Mouse (Mus musculus) forebrain, postnatal 0 days (tissue): Measurements from ENCODE around the gene 4930435E12Rik. TPM values are rescaled to one million over a fixed set of nuclear protein-coding genes. Genes with fewer than 3 reads are reported as not detected.

Experiments used
- ATAC-seq: fragments of 200-750 bp; cut with Nextera tagmentation; 2 replicates; pipeline ENCODE4 v1.8.0; 2017; ENCODE audit warnings: mild to moderate bottlenecking, moderate library complexity
- DNase-seq: peaks from one replicate; pipeline ENCODE4 v3.0.0-alpha.2; 2015
- H3K27ac ChIP-seq: fragments of 300-500 bp; sonication (generic); 2 replicates; pipeline ENCODE4 v1.5.1; 2014; ENCODE audit warnings: low read depth, mild to moderate bottlenecking, antibody characterized with exemption, low read length, moderate library complexity, mixed read lengths
- H3K27me3 ChIP-seq: fragments of 300-500 bp; sonication (generic); 2 replicates; pipeline ENCODE4 v1.6.1; 2014; ENCODE audit warnings: mild to moderate bottlenecking, low read length, mixed read lengths; ENCODE audit not compliant: insufficient read depth
- H3K36me3 ChIP-seq: fragments of 300-500 bp; sonication (generic); 2 replicates; pipeline ENCODE4 v1.6.1; 2014; ENCODE audit warnings: mild to moderate bottlenecking, moderate library complexity; ENCODE audit not compliant: insufficient read depth
- H3K4me1 ChIP-seq: fragments of 300-500 bp; sonication (generic); 2 replicates; pipeline ENCODE4 v1.6.1; 2014; ENCODE audit warnings: antibody characterized with exemption; ENCODE audit not compliant: insufficient read depth
- H3K4me2 ChIP-seq: fragments of 300-500 bp; sonication (generic); 2 replicates; pipeline ENCODE4 v1.6.1; 2014; ENCODE audit warnings: low read depth, mild to moderate bottlenecking, moderate library complexity
- H3K4me3 ChIP-seq: fragments of 300-500 bp; sonication (generic); 2 replicates; pipeline ENCODE4 v1.5.1; 2014; ENCODE audit warnings: low read depth, low read length, mixed read lengths
- H3K9ac ChIP-seq: fragments of 300-500 bp; sonication (generic); 2 replicates; pipeline ENCODE4 v1.6.1; 2014; ENCODE audit warnings: mild to moderate bottlenecking
- H3K9me3 ChIP-seq: fragments of 300-500 bp; sonication (generic); 2 replicates; pipeline ENCODE4 v1.6.1; 2016; ENCODE audit warnings: low read length
- CTCF ChIP-seq: sonication (generic); IDR thresholded peaks from 2 replicates; pipeline ENCODE4 v1.5.1; 2016; ENCODE audit warnings: antibody characterized with exemption, control low read depth, low read depth
- WGBS: fragments of 180-500 bp; shearing (Covaris S2); extraction: QIAGEN DNeasy Blood & Tissue Kit; methylation state at CpG from one replicate; pipeline ENCODE4 v1.1.7; 2014; 5-methylcytosine and 5-hydroxymethylcytosine counted together
- polyA plus RNA-seq: library from polyadenylated mRNA; unstranded; fragments of >200 nt; fragmentation: Nextera tagmentation; extraction: Ambion mirVana; gene quantifications from 2 replicates; pipeline ENCODE4 v1.2.1, GENCODE M21; 2015
- total RNA-seq: library from RNA; depleted of rRNA; stranded (reverse); fragments of >200 nt; gene quantifications from 2 replicates; pipeline ENCODE4 v1.2.3, GENCODE M21; 2014

The 4930435E12Rik gene
- total and polyA plus RNA-seq, 2 experiments from 2014 or later: not detected

DNA sequence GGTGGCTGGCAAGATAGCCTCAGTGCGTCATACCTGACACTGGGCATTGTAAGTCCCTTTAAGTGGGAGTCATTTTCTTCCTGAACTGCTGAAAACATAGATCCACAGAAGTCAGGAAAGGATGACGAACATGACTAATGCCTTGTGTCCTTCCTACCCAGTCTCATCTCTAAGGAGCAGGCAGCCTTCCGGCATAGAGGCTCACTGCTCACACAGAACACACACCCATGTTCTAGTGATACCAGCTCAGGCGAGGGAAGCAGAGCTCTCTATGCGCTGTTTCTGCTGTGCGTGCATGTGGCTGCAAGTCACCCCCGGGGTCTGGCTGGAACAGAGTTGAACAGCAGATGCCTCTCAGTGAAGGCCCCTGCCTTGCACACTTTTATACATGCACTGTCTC lies 43.2 kb downstream of the 4930435E12Rik start:
- Histone ChIP-seq H3K4me3 (no peak overlapping the region), H3K9me3 (no peaks in the 10 kb centered on the region), H3K4me2 (no peak overlapping the region), H3K36me3 (no peaks in the 10 kb centered on the region), H3K9ac (no peak overlapping the region), H3K27ac (no peak overlapping the region), H3K4me1 (no peaks in the 10 kb centered on the region), H3K27me3 (no peaks in the 10 kb centered on the region)
- WGBS: 91% methylated on average over 7 of the region's 7 CpGs
- no peak for DNase-seq
- no peak for TF ChIP-seq CTCF
- no peak for ATAC-seq

DNA sequence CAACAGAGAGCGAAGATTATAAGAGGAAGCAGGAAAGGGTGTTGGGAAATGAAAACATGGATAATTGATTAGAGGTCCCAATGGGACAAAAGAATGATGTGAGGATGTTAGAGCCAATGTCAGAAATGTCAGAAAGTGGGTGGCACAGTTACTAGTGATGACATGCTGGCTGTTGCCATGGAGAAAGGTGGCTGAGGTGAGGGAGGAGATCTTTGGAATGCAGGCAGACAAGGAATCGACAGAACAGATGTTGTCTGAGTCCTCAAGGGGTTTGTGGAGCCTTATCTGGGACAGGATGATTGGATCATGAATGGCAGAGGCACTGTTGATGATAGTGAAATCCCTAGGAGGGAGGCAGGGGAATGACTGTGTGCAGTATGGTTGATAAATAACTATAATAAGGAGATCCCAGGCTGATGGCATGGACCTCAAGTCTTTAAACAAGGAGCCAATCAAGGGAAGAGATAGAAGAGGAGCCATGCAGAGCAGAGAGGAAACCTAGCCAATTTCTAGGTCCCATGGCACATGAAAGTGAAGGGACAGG lies 46.0 kb downstream of the 4930435E12Rik start:
- Histone ChIP-seq H3K27me3 (no peaks in the 10 kb centered on the region), H3K36me3 (no peaks in the 10 kb centered on the region), H3K4me1 (no peaks in the 10 kb centered on the region), H3K9ac (no peak overlapping the region), H3K4me2 (no peak overlapping the region), H3K27ac (no peak overlapping the region), H3K9me3 (no peaks in the 10 kb centered on the region), H3K4me3 (no peak overlapping the region)
- no peak for TF ChIP-seq CTCF
- WGBS: 70% methylated on average over 2 of the region's 2 CpGs
- ATAC-seq (peak; percentile 53; the same call in 1 of the 2 replicates), DNase-seq (peak; percentile 9)

DNA sequence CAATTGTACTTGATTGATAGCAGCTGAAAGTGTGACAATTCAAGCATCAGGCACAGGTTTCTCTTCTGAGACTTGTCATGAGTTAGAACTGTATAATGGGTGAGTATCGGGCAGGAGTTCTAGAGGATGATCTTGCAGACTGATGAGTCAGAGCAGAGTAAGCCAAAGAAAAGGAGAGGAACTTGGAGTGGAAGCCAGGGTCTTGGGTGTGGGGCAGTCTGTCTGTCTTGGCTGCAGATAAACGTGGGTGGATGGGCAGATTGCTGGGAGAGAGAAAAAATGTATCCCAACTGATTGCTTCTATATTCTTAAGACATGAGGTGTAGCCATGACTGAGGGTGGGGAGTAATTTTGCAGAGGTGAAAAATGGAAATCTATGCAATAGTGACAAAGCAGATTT lies 46.6 kb downstream of the 4930435E12Rik start:
- Histone ChIP-seq H3K4me2 (no peak overlapping the region), H3K9me3 (no peaks in the 10 kb centered on the region), H3K4me1 (no peaks in the 10 kb centered on the region), H3K27me3 (no peaks in the 10 kb centered on the region), H3K27ac (no peak overlapping the region), H3K9ac (no peak overlapping the region), H3K4me3 (no peak overlapping the region), H3K36me3 (no peaks in the 10 kb centered on the region)
- WGBS: 77% methylated on average over 2 of the region's 2 CpGs
- ATAC-seq (no peak), DNase-seq (no peak)
- TF ChIP-seq CTCF: no peak

DNA sequence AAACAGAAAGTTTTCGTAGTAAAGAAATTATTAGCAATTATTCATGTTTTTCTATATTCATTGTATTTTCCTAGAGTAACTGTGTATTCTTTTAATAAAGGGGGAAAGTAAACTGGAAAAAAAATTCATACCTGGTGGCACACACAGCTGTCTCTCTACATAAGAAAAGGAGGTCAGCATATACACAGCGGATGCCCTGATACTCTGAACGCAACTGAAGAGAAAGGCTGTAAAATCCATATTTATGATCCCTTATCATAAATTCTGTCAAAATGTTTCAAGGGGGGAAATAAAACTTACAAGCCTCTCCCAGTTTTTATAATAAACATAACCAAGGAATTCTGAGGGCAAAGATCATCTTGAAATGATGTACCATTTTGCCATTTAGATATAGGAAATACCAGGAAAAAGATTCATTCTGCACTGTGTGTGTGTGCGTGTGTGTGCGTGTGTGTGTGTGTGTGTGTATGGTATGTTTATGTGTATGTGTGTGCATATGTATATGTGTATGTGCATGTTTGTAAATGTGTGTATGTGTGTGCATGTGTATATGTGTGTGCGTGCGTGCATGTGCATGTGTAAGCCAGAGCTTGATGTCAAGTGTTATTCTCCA lies 47.5 kb downstream of the 4930435E12Rik start:
- no peaks in the 10 kb centered on the region for H3K36me3 ChIP-seq
- no peak overlapping the region for H3K4me3 ChIP-seq
- DNase-seq (no peak), ATAC-seq (no peak)
- H3K27ac ChIP-seq: no peak overlapping the region
- no peaks in the 10 kb centered on the region for H3K9me3 ChIP-seq
- H3K27me3 ChIP-seq: no peaks in the 10 kb centered on the region
- TF ChIP-seq CTCF: no peak
- 94% methylated on average over 7 of the region's 7 CpGs for WGBS
- no peak overlapping the region for H3K9ac ChIP-seq
- H3K4me1 ChIP-seq: no peaks in the 10 kb centered on the region
- no peak overlapping the region for H3K4me2 ChIP-seq

DNA sequence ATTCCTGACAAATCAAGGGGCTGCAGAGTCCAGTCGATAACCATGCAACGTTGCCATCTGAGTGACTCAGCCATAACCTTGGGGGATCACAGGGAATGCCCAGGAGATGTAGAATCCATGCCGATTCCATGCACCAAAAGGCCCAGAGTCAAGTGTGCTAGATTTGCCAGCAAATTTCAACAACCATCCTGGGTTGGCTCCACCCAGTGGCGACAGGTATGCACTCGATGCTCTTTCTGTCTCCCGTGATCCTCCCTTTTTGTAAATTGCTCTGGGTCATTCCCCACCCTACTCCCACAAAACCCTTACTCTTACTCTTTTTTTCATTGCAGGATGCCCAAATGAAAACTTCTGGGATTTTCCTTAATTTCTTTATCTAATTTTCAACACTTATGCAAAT lies 52.2 kb downstream of the 4930435E12Rik start:
- no peak for TF ChIP-seq CTCF

DNA sequence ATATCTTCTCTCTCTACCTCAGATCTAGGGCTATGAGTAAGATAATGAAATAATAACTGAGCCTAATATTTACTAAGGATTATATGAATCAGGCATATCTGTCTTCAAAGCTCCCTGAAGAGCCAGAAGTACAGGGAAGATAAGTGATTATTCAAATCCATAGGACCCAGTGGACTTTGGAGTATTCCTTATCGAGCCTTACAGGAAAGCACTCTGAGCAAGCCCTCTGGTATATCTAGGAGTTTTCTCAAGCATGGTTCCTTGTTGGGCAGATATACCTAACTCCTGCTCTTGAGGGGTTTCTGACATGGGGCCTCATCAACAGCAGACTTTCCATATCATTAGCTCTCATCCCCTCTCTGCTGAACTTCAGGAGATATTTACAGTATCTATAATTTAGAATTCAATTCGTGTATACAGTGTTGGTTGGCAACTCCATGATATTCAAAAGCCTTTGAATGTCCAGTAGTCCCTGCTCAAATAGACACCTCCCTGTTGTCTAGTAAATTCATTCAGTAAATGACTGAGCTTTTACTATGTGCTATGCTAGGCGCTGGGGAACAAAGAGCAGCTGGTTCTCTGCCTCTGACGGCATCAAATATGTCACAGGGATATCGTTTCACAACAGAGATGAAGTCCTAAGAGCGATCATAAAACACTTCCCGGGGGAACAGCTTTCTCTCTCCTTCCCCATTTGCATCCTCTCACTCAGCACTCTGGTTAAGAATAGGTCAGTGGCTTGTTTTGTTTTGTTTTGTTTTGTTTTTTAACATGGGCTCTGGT lies 53.4 kb downstream of the 4930435E12Rik start:
- WGBS: 70% methylated on average over 7 of the region's 7 CpGs
- H3K27ac ChIP-seq: no peak overlapping the region
- DNase-seq (no peak), ATAC-seq (no peak)
- no peaks in the 10 kb centered on the region for H3K4me1 ChIP-seq
- no peak overlapping the region for H3K9ac ChIP-seq
- no peaks in the 10 kb centered on the region for H3K27me3 ChIP-seq
- no peaks in the 10 kb centered on the region for H3K9me3 ChIP-seq
- no peak overlapping the region for H3K4me3 ChIP-seq
- TF ChIP-seq CTCF: no peak
- no peak overlapping the region for H3K4me2 ChIP-seq
- H3K36me3 ChIP-seq: no peaks in the 10 kb centered on the region

More for the DNA sequence above, 52.2 kb downstream of the 4930435E12Rik start:
- Histone ChIP-seq H3K9me3 (no peaks in the 10 kb centered on the region), H3K9ac (no peak overlapping the region), H3K4me2 (no peak overlapping the region), H3K27ac (no peak overlapping the region), H3K27me3 (no peaks in the 10 kb centered on the region), H3K36me3 (no peaks in the 10 kb centered on the region), H3K4me3 (no peak overlapping the region), H3K4me1 (no peaks in the 10 kb centered on the region)
- no peak for DNase-seq
- no peak for ATAC-seq
- 58% methylated on average over 6 of the region's 6 CpGs for WGBS

DNA sequence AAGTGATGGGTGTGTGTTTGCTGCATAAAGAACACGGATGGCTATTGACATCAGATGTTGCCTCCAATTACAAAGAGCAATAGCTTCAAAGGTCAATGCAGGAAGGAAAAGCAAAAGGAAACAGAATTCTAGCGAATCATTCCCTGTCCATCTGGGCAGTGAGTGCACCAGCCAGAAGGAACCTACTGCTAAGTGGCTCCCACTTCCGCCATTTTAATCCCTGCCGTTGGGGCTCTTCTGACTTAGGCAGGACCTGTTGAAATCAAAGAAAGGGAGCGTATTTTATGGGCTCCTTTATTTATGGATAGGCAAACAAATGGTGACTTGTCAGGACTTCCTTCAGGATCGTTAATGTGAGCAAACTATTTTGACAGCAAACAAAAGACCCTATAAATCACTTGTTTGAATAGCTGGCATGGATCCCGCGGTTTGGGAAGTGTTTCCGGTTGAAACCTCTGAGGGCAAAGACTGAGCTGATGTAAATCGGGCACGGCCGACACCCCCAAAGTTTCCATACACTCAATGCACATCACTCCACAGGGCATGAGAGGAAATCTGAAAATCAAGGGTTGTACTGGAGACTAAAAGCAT lies 55.5 kb downstream of the 4930435E12Rik start:
- TF ChIP-seq CTCF: no peak
- no peak overlapping the region for H3K27ac ChIP-seq
- H3K9me3 ChIP-seq: no peaks in the 10 kb centered on the region
- no peaks in the 10 kb centered on the region for H3K4me1 ChIP-seq
- no peak overlapping the region for H3K4me2 ChIP-seq
- ATAC-seq (no peak), DNase-seq (no peak)
- H3K4me3 ChIP-seq: no peak overlapping the region
- 46% methylated on average over 12 of the region's 12 CpGs for WGBS
- H3K9ac ChIP-seq: no peak overlapping the region
- no peaks in the 10 kb centered on the region for H3K27me3 ChIP-seq
- H3K36me3 ChIP-seq: peaks cover 13% of the 10 kb centered on the region; the same call in 1 of the 2 replicates
